Mouse (Mus musculus) erythroblast, embryonic 14.5 days (primary cell): ENCODE measurements around the gene Ssna1.

ENCODE experiments used
- GATA1 ChIP-seq: IDR thresholded peaks from 2 replicates; pipeline ENCODE4 v1.6.1; 2012; ENCODE audit warnings: low read length, inconsistent platforms, mixed read lengths
- TAL1 ChIP-seq: IDR thresholded peaks from 3 replicates; pipeline ENCODE4 v1.6.1; 2012; ENCODE audit warnings: low read length, inconsistent platforms, mixed read lengths

DNA sequence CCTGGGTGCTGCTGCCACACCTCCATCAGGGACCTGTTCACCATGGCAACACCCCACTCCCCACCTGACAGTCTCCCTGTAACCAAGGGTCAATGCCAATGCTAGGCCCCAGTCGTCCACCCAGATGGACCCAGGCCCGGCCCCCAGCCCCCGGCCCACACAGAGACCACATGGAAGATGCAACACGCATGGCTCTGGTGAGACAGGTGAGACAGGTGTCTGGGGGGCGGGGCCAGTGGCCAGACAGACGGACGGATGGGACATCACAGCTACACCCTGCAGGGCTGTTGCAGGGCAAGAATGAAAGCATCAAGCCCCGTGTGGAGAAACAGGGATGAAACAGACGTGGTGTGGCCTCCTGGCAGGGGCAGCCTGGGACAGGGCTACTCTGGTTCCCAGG, 21.5 kb upstream of the Ssna1 start:
- TF ChIP-seq GATA1 (no peak), TAL1 (no peak)
